Mouse (Mus musculus) ES-E14 (cell line): ENCODE data around the gene Syndig1. TPM values are rescaled to one million over a fixed set of nuclear protein-coding genes. Genes with fewer than 3 reads are reported as not detected.

Source experiments
- DNase-seq: peaks from one replicate; pipeline ENCODE4 v3.0.0-alpha.2; 2013; ENCODE audit warnings: low read depth, low spot score
- H3K27ac ChIP-seq: 2 replicates; pipeline ENCODE4 v1.5.1; 2012; ENCODE audit warnings: low read depth, mild to moderate bottlenecking, low read length, moderate library complexity, mixed read lengths; ENCODE audit not compliant: poor library complexity, insufficient read depth, severe bottlenecking
- H3K36me3 ChIP-seq: 2 replicates; pipeline ENCODE4 v1.6.1; 2012; ENCODE audit warnings: mild to moderate bottlenecking, low read length, moderate library complexity, mixed read lengths; ENCODE audit not compliant: control insufficient read depth, poor library complexity, insufficient read depth, severe bottlenecking
- H3K4me1 ChIP-seq, 2 experiments: fragments of 150-350 bp in 1 of 2; sonication (generic) in 1 of 2; 2 replicates each; pipeline ENCODE4 v1.6.1; 2012; ENCODE audit warnings: low read length in 2 of 2, mild to moderate bottlenecking in 1 of 2, mixed read lengths in 1 of 2; ENCODE audit not compliant: control insufficient read depth in 2 of 2, insufficient read depth in 2 of 2, poor library complexity in 1 of 2
- H3K4me3 ChIP-seq, 2 experiments: fragments of 150-350 bp in 1 of 2; sonication (generic) in 1 of 2; 2 replicates each; pipeline ENCODE4 v1.5.1; 2012; ENCODE audit warnings: low read length in 2 of 2, low read depth in 1 of 2, mild to moderate bottlenecking in 1 of 2, mixed read lengths in 1 of 2; ENCODE audit not compliant: insufficient read depth in 1 of 2, poor library complexity in 1 of 2, severe bottlenecking in 1 of 2
- H3K9ac ChIP-seq: 2 replicates; pipeline ENCODE4 v1.6.1; 2012; ENCODE audit warnings: low read depth, mild to moderate bottlenecking, low read length, mixed read lengths; ENCODE audit not compliant: poor library complexity, insufficient read depth, severe bottlenecking
- H3K9me3 ChIP-seq: fragments of 150-350 bp; sonication (generic); 2 replicates; pipeline ENCODE4 v1.6.1; 2012; ENCODE audit warnings: low read depth, mild to moderate bottlenecking, low read length; ENCODE audit not compliant: control insufficient read depth, insufficient read depth
- CHD2 ChIP-seq: IDR thresholded peaks from 2 replicates; pipeline ENCODE4 v1.6.1; 2014; ENCODE audit warnings: mild to moderate bottlenecking, low read depth, low read length, inconsistent platforms
- HCFC1 ChIP-seq: IDR thresholded peaks from 2 replicates; pipeline ENCODE4 v1.6.1; 2012; ENCODE audit warnings: low read length, inconsistent platforms, borderline replicate concordance; ENCODE audit not compliant: insufficient read depth
- MAFK ChIP-seq: IDR thresholded peaks from 2 replicates; pipeline ENCODE4 v1.6.1; 2014; ENCODE audit warnings: mild to moderate bottlenecking, low read depth, low read length, inconsistent platforms; ENCODE audit not compliant: insufficient read depth
- ZC3H11A ChIP-seq: IDR thresholded peaks from 2 replicates; pipeline ENCODE4 v1.6.1; 2012; ENCODE audit warnings: low read depth, mild to moderate bottlenecking, inconsistent platforms, low read length, borderline replicate concordance
- ZNF384 ChIP-seq: IDR thresholded peaks from 2 replicates; pipeline ENCODE4 v1.6.1; 2012; ENCODE audit warnings: low read depth, low read length, inconsistent platforms
- in situ Hi-C, 2 experiments: fragments of 600-800 bp; cut with MboI; formaldehyde crosslinking; loops; one replicate each; pipeline ENCODE4 v1.15.1; 2025; ENCODE audit warnings: low sequenced_read_pairs in 2 of 2, inconsistent platforms in 1 of 2; ENCODE audit not compliant: unreplicated experiment in 2 of 2
- total RNA-seq: library from RNA; depleted of rRNA; stranded (reverse); fragments of 300-350 nt; gene quantifications from 2 replicates; pipeline ENCODE4 v1.2.3, GENCODE M21; 2012

Syndig1 gene
- total RNA-seq, 1 experiment: 3.7 TPM

DNA sequence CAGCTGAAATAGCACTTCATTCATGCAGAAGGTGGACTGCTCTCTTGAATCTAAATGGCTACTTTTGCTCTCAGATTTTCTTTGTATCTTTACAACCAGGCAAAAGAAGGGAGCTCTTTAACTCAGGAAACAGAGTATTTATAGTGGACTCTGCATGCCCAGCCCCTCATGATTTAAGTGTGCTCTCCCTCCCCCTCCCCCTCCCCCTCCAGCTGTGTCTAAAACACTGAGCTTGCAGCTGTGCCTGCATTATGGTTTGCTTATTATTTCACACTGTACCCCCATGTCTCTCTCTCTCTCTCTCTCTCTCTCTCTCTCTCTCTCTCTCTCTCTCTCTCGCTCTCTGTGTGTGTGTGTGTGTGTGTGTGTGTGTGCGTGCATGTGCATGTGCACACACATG is 168.6 kb downstream of the Syndig1 start:
- no peak for DNase-seq
- in situ Hi-C loops: no loop called here
- peaks cover 0 to 2% of the 10 kb centered on the region in 2 experiments; a peak in 1 of 4 replicates for H3K4me1 ChIP-seq
- no peak overlapping the region for H3K4me3 ChIP-seq
- TF ChIP-seq MAFK: no peak
- TF ChIP-seq ZC3H11A: no peak
- TF ChIP-seq CHD2: no peak
- TF ChIP-seq HCFC1: no peak
- TF ChIP-seq ZNF384: no peak
- no peak overlapping the region for H3K9ac ChIP-seq
- H3K9me3 ChIP-seq: no peaks in the 10 kb centered on the region
- H3K36me3 ChIP-seq: no peaks in the 10 kb centered on the region
- H3K27ac ChIP-seq: no peak overlapping the region

DNA sequence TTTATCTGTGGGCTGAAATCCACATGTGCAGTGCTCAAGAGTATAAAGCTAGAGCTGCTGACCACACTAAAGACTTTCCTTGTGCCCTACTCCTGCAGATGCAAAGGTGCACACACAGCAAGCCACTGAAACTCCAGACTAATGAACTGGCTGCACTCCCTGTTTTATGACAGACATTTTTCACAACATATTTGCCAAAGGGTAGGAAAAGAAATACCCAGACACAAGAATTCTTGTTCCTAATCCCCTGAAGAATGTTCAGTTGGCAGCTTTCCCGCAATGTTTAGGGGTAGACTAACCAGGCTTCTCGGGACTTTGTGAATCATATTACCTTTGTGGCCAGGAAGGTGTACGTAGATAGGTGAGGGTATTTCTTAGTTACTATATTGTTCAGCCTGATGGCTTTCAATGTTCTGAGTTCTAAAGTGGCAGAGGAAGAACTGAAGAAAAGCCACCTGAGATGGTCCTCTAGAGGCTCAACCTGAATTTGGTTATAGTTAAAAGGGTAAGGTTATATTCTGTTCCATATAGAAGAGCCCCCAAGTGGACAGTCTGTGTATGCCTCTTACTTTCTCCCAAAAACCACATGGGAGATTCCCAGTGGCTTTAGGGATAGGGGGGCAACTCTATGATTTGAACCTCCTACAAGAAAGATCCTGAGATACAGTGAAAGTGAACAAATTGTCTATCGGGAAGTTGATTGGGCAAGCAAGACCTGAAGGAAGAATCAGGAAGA is 169.5 kb downstream of the Syndig1 start:
- no peak for DNase-seq
- H3K9me3 ChIP-seq: no peaks in the 10 kb centered on the region
- no peak overlapping the region for H3K9ac ChIP-seq
- no peak overlapping the region for H3K4me3 ChIP-seq
- in situ Hi-C loops: no loop called here
- H3K27ac ChIP-seq: no peak overlapping the region
- peaks cover 0 to 2% of the 10 kb centered on the region in 2 experiments; a peak in 1 of 4 replicates for H3K4me1 ChIP-seq
- H3K36me3 ChIP-seq: no peaks in the 10 kb centered on the region
- TF ChIP-seq ZC3H11A (no peak), MAFK (no peak)

DNA sequence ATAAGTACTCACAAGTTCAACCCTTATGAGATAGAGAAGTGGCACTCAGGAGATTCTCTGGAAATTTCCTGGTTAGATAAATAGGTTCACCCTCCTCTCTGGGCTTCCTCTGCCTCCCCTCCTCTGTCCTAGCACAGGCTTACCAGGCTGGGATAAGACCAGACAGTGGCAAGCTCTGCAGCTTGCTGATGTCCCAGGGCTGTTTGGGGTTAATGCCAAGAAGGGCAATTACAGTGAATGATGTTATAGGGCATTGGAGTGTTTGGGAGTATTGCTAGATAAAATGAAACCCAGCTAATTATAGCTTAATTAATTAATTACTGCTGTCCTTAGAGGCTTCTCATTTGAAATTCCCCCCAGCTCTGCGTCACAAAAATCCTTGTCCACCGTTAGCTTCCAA is 171.6 kb downstream of the Syndig1 start:
- Histone ChIP-seq H3K9ac (no peak overlapping the region), H3K9me3 (no peaks in the 10 kb centered on the region), H3K27ac (no peak overlapping the region), H3K36me3 (no peaks in the 10 kb centered on the region), H3K4me3 (no peak overlapping the region), H3K4me1 (peaks cover 0 to 2% of the 10 kb centered on the region in 2 experiments; a peak in 1 of 4 replicates)
- in situ Hi-C loops: no loop called here
- no peak for DNase-seq
- TF ChIP-seq ZC3H11A (no peak), ZNF384 (no peak), HCFC1 (no peak), CHD2 (no peak), MAFK (no peak)

DNA sequence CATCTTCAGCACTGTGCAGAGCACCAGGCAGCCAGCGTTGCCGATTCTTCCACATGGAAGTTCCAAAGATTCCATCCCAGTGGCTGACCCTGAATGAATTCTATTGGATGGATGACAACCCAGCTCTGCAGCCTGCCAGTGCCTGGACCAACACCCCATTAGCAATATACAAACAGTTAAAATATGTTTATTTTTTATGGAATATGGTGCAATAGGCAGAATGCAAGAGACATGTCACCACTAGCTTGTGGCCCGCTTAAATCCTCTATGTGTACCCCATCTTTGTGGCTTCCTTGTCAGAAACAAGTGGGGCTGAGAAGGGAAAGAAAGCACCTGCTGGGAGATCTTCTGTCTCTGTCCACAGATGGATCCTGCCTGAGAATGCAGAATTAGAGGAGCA is 174.5 kb downstream of the Syndig1 start:
- Histone ChIP-seq H3K4me1 (no peaks in the 10 kb centered on the region), H3K36me3 (no peaks in the 10 kb centered on the region), H3K9me3 (no peaks in the 10 kb centered on the region), H3K9ac (no peak overlapping the region), H3K27ac (no peak overlapping the region), H3K4me3 (no peak overlapping the region)
- TF ChIP-seq ZNF384 (no peak), MAFK (no peak), CHD2 (no peak)
- in situ Hi-C loops: no loop called here
- DNase-seq: no peak

DNA sequence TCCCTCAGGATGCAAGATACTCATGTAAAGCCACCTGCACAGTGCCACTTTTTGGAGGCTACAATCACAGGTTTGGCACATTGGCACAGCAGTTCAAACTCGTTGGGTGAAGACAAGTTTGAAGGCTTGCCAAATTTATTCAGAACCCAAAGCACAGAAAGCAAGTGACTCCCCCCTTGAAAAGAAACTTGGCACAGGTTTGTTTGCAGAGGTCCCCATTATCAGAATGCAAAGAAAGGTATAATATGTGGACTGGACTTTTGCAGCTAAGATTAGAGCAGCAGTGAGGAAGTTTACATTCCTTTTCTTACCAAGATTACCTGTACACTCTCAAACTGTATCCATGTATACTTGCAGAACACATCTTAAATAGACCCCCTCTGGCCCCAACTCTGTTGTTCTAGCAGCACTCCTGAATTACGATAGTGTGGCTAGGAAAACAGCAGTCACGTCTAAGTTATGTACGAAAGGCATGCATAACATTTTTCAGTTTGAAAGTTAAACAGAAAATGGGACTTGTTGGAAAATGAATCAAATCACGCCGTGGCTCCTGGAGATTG is 183.9 kb downstream of the Syndig1 start:
- no peak overlapping the region for H3K9ac ChIP-seq
- H3K4me1 ChIP-seq: no peaks in the 10 kb centered on the region
- H3K36me3 ChIP-seq: no peaks in the 10 kb centered on the region
- TF ChIP-seq ZNF384 (no peak), CHD2 (no peak), MAFK (no peak), HCFC1 (no peak), ZC3H11A (no peak)
- no peak for DNase-seq
- no peaks in the 10 kb centered on the region for H3K9me3 ChIP-seq
- in situ Hi-C loops: no loop called here
- H3K4me3 ChIP-seq: no peak overlapping the region
- H3K27ac ChIP-seq: no peak overlapping the region
